Mouse (Mus musculus) fibroblast of lung, adult 2 months (primary cell): ENCODE measurements around the gene Atad3a.

Source experiments
- DNase-seq: peaks from one replicate; pipeline ENCODE4 v3.0.0-alpha.2; 2011; ENCODE audit warnings: low read depth

Atad3a gene

GRCm38 (mm10) chr4:155692421-155692820 lies 68.5 kb downstream of the Atad3a start:
- no peak for DNase-seq
